Mouse (Mus musculus) gastrocnemius, postnatal 25 days (tissue): ENCODE results near the gene Nek9. TPM values are rescaled to one million over a fixed set of nuclear protein-coding genes. Genes with fewer than 3 reads are reported as not detected.
A peak's percentile ranks its signal among the peaks of the same experiment; 100 is the strongest.

ENCODE experiments used
- DNase-seq: peaks from one replicate; pipeline ENCODE4 v3.0.0; 2022
- long read RNA-seq, 2 experiments: library from polyadenylated mRNA; stranded (forward); transcript quantifications; one replicate each; pipeline ENCODE4 v2.0.0; 2021
- total RNA-seq, 2 experiments: library from RNA; stranded (reverse); gene quantifications; 1 replicate in 1 of 2; 2 replicates in 1 of 2; pipeline ENCODE4 v1.2.3; 2021

Nek9 gene
- total RNA-seq = 10 to 100 TPM; 76.8 to 83.5 TPM
- long read RNA-seq, experiment 1, partial matches to known transcripts = 7 of 18 reads
- long read RNA-seq, experiment 1, other reads (novel, unspliced or antisense) = 11 of 18 reads
- long read RNA-seq, experiment 2, full-length matches to known transcripts = 4 of 24 reads
- long read RNA-seq, experiment 2, partial matches to known transcripts = 6 of 24 reads
- long read RNA-seq, experiment 2, other reads (novel, unspliced or antisense) = 14 of 24 reads

DNA sequence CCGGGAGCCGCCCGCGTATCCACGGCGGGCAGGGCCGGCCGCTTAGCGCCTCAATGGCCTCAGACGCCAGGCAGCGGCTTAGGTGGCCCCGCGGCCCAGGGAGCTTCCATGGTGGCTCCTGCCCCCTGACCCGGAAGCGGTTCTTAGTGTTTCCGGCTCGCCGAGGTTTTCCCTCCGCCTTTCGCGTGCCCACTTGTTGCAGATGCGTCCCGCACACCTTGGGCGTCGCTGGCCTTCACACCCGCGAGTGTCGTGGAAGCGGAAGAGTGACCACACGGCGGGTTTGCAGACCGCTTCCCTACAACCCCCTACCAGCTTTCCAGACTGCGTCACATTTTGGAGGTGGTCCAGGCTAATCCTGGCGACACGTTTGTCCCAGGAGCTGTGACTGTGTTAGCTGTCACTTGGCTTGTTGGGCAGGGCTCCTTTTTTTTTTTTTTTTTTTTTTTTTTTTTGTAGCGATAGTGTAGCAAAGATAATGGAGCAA lies at the start of gene Nek9:
Gene Nek9 (minus strand): TSS at position 120 of the 487 bp plus-strand sequence.
- peak; percentile 88 for DNase-seq

DNA sequence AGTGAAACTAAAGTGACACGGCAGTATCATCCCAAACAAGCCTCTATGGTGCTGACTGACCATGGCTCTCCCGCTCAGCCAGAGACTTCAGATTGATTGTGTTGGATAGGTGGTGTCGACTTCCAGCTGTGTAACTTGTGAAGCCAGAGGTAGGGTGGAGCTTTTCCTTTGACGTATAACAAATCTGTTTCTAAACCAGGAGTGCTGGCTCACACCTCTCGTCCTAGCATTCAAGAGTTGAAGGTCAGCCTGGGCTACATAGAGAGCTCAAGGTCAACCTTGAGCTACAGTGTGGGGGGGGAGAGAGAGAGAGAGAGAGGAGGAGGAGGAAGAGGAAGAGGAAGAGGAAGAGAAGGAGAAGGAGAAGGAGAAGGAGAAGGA lies 46.8 kb upstream of the Nek9 start:
- DNase-seq = no peak

DNA sequence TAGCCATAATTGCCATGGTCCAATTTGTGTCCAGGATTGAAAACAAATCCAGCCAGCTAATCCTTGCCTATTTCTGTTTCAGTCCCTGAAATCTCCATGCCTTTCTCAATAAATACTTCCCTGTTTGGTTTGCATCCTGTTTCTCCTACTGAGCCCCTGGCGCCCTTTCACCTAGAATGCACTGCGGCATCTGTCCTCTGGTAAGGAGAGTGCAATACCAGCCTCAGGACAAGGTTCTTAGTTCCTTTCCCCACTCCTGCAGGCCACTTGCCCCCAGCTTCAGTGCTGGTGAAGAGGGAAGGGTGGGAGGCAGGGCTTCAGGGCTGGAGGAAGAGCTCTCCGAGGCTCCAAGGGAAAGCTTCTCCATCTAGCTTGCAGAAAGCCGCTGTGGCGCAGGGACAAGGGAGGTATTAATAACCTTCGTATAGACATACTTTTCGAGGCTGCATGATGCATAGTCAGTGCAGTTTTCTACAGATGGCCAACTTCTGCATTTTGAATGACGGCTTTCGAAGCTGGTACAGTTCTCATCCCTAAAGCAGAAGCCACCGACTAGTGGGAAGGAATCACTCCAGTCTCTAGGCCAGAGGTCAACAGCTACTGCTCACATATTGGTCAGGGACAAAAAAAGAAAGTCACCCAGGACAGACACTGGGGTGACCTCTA lies 46.3 kb upstream of the Nek9 start:
- no peak for DNase-seq

DNA sequence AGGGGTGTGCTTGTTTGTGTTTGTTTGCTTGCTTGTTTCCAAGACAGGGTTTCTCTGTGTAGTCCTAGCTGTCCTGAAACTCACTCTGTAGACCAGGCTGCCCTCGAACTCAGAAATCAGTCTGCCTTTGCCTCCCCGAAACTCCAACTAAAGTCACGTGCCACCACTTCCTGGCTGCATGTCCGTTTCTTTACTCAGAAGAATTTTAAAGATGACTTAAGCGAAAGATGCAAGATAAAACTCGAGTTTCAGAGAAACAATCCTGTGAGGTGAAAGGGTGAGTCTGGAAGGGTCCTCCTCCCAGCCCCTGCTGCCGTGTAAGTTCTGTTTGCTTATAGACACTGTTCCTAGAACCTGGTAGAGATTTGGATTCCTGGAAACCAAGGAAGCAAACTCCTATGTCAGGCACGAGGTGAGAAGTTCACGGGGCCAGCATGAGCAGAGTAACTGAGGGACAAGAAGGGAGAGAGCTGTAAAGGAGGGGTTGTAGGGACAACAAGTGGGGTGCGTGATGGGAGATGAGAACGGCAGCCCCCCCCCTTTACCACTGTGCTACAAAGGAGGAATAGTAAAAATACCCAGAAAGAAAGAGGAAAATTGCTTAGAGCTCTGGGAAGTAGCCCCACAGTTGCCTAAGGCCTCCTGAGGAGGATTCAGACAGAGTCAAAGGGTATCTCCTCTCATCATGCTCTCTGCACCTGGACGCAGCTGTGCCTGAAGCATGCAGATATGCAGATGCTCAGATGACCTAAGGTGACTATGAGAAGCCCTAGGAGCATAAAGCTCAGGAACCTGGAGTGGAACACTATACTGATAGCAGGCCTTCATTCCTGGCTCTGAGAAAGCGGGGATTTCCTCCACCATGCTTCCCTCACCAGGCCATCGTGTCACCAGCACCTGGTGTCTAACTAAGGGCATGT lies 43.9 kb upstream of the Nek9 start:
- DNase-seq = no peak

DNA sequence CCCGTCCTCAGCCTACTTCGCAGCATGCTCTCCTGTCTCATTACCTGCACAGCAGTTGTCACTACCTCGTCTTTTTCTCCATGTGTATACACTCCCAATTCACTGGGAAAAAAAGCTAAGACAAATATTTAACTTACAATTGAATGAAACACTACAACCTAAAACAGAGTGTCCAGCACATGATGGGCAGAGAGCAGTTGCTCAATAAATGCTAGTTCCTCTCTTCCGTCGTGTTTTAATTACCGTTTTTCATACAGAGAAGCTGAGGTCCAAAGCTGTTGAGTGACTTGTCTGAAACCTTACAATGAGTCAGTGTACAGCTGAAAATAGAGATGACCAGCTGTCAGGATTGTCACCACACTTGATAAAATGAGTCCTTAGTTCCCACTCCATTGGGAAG lies 42.4 kb upstream of the Nek9 start:
- DNase-seq = no peak

DNA sequence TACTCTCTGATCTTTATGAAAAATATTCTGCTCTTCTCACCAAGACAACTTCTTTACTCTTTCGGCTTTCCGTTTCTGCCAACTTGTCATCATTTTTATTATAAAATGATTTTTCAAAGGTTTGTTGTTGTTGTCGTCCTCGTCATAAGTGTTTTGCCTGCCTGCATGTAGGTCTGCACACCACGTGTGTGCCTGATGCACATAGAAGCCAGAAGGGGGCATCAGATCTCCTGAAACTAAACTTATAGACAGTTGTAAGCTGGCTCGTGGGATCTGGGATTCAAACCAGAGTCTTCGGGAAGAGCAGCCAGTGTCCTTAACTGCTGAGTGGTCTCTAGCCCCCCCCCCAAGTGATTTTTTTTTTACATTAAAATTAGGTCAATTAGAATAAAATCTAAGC lies 41.8 kb upstream of the Nek9 start:
- DNase-seq = no peak

DNA sequence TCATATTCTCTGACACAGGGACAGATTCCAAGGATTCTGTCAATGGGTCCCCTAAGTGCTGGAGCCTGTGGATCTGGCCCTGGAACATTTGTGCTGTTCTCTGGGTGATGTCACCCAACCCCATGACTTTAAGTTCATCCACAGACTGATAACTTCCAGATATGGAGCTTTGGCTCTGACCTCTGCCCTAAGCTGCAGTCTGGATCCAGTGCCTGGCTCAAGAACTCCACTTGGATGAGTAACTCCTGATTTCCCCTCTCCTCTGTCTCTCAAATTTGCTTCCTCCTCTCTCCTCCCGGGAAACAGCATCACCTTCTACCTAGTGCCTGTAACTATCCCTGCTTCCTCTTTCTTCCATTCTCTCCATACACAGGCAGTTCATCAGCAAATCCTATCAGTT lies 41.1 kb upstream of the Nek9 start:
- peak; percentile 10 for DNase-seq

DNA sequence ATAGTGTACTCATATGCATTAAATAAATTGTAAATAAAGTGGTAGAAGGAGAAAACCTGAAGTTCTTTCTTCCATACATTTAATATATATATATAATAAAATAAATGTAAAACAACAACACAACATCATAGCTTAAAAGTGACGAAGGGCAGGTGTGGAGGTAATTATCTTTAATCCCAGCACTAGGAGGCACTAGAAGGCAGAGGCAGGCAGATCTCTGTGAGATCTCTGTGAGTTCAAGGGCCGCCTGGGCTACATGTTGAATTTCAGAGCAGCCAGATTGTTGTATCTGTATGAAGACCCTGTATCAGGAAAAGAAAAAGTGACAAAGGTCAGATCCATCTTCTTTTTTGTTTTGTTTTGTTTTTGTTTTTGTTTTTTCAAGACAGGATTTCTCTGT lies 39.1 kb upstream of the Nek9 start:
- DNase-seq = no peak

DNA sequence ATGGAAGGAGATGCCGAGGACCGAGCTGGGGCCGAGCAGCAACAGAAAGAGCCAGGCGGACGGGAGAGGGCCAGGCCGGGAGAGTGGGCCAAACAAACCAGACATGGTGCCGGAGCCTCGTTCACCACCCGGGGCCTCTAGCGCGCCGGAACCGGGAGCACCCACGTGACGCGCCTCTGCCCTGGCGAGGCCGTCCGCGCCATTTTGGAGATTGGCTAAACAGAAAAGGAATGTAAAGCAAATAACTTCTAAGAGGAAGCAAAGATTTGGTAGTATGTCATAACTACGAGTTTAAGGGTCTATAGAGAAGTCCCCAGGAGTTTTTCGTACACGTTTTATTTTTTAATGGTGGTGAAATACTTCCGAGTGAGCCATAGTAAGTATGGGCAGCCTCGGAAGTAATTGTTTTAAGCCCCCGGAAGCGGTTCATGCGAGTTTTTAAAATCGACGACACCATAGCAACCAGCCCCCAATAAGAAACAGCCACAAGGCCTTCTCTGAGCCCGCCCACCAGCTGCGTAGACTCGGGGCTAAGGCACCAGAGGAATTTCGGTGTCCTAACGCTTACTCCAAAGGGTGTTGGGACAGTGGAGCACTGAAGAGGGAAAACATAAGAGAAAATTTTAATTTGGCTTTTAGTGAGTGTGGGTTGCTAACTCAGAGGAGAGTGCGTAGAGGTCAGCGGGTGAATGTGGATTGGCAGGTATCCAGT lies 35.6 kb upstream of the Nek9 start, which contains the start of gene Tmed10:
Gene Tmed10 (minus strand): TSS at position 287 of the 712 bp plus-strand sequence.
- peak; percentile 90 for DNase-seq

DNA sequence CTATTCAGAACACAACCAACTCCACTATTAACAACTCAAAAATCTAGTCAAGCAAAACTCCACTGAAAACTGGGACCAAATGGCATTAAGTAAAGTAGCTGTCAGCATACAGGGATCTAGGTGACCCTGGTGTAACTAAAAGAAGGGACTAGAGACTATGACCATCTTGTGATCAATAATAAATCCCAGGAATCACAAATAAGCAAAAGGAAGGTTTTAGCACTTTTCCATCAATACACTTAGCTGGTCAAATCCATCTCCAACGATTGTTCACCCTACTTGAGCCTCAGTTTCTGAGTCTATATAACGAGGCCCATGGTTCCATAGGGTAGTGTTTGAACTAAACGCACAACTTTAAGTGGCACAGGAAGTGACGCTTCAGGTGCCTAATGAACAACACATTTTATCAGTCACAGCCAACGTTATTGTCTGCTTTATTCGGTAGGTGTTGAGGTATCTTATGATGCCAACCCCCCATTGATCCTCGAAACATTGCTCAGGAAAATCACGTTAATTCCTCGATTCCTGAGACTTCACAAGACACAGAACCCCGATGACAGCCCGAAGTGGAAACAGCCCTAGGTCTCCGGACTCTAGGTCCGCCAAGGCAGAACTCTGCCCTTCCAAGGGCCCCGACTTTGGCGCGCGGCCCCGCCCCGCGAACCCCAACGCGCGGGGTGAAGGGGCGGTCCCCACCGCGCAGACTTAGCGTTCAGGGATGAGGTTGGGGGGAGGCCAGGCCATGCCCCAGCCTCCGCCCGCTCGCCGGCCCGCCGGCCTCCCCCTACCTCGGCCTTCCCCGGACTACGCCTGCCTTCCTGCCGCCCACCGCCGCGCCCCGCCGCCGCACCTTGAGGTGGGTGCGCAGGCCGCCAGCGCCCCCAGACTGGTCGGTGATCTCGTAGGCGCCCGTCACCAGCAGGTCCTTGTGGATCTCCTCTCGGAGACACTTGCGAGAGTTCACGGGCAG lies 34.7 kb upstream of the Nek9 start:
- DNase-seq = peak; percentile 78

DNA sequence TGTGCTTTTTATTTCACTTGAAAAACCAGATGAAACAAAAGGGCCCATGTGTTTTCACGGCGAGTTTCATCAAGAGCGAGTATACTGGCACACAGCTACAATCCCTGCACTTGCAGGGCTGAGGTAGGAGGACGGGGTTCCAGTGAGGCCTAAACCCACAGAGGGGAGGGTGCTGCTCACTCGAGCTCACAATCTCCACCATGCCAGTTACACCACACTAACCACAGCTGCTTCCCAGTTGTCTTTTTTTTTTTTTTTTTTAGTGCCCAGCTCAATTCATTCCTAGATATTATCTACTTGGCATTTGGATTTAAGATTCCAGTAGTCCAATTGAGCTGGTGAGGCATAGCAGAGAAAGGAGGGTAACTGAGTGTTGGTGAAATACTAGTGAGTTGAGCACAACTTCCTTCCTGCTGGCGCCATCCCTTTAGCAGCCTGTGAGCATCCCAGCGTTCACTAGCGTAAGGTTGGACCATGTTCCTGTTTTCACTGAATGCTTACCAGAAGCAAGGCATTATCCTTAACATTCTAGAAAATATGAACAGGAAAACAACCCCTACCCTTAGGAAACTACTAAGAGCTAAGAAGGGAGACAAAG lies 33.0 kb upstream of the Nek9 start:
- no peak for DNase-seq

DNA sequence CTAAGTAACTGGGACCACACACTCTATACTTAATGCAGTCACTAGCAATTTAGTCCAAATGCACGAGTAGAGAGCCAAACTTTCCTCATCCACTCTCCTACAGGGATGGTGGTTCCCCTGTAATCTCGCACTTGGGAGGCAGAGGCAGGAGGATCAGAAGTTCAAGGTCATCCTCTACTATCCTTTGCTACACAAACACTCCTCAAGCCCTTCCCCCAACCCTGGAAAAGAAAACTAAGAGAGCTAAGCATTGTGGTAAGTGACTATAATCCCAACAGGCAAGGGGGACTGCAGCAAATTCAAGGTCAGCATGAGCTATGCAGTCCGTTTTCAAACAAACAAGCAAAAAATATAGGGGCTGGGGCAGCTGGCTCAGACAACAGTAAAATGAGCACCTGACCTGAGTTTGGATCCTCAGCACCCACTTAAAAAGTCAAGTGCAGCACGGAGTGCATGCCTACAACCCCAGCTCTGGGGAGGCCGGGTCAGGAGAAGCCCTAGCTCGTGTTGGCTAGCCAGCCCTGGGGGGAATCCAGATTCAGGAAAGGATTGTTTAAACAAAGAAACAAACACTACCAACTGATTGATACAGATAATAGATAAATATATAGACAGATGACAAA lies 29.4 kb upstream of the Nek9 start:
- DNase-seq = no peak

DNA sequence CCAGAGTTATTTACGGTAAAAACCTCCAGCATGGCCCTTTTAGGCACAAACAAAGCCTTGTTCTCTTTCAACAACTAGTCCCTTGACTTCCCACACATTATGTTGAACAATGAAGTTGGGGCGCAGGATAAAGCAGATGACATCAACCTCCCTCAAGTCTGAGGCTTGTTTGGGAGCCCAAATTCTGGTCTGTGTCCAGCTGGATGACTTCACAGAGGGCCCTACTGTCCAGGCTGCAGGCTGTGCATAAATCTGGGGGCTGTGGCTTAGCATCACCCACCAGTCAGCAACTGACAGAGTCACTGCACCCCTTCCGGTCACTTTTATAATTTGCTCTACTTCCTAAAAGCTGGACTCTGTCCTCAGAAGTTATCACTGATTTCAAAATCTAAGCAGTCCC lies 27.1 kb upstream of the Nek9 start:
- no peak for DNase-seq

DNA sequence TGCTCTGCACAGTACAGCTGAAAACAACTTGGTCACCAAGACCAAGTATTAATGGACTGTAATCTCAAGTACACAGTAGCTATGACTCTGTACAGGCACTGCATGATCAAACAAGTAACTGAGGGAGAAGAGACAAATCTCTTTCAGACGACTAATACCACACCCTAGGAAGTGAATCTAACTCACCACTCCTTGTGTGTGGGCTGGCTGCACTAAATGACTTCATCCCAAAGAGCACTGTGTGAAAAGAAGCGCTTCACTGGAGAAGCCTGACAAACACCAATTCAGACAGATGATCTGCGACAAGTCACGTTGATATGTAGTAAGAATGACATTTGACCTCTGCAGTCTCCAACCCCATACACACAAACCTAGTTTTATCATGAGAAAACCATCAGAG lies 23.3 kb upstream of the Nek9 start:
- no peak for DNase-seq

DNA sequence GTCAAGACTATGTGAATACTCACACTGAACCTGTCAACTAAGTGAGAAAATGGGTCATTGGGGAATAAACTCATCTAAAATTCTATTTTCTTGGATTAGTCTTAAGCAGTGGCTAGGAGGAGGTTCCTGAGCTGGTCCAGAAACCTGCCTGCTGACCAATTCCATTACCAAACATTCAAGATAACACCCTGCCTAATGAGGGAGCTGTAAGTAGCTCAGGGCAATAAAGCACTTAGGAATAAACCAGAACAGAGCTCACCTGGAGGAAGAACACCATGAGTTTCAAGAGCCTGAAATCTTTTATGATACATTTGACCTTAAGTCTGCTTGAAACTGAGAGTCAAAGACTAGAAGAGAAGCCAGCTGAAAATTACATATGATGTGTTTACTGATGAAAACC lies 22.4 kb upstream of the Nek9 start:
- DNase-seq = no peak

DNA sequence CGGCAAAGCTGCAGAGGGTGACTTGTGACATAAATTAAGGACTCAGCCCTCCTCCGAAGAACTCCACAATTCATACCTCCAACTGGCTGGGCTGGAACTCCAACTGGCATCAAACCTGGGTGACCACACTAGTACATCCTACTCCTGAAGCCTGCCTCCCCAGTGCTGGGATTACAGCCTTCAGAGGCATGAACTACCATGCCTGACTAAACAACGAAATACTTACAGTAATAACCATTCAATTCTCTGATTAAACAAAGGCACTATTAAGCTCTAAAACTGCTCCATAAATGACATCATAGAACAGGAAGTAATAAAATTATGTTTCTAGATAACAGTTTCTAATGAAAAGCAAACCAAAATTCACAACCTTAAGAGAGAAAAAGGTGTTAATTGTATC lies 22.0 kb upstream of the Nek9 start:
- DNase-seq = no peak

DNA sequence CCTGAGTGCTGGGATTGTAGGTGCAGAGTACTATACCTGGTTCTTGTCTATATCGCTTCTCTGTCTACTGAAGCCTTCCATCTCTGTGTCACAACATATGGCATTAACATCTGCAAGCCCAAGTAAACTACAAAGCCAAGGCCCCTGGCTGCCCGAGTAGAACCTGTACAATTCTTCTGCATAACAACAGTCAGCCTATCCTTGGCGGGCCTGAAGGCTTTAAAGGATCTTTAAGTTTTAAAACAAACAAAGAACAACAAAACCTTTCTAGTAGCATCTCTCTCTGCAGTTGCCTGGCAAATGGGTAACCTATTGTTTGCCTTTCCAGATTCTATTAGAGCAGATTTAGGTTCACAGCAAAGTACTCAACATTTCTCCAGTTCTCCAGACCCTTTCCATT lies 14.9 kb upstream of the Nek9 start:
- no peak for DNase-seq

DNA sequence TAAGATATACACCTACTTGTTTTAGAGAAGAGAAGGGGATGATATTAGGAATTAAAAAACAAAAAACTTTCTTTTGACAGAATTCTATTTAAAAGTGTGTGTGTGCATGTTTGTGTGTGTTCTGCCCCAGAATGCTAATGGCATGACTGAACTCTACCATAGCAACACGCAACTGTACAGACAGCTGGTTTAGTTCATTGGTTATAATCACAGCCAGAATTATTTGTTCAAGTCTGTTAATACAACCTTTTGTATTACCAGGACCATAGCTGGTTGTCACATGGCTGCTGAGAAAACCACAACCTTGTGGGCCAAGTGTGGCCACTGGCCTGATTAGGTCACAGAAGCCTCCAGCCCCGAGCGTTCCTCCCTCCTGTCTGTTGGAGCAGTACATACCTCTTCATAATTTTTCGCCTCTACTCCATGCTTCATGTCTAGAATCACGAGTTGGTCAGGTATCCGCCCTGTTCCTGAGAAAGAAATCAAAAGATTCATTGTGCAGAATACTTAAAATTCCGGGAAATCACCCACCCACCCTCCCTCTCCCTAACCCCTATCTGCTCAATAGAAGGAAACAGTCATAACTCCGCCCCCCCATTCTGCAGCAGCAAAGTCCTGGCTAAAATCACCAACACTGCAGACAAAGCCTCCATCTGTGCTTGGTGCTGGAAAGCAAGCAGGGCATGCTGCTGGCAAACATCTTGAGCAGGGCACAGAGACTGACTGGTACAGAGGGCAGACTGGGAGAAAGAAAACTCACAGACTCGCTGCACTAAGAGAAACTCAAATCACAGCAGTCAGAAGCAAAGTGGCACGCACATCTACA lies 11.5 kb upstream of the Nek9 start:
- peak; percentile 11 for DNase-seq

DNA sequence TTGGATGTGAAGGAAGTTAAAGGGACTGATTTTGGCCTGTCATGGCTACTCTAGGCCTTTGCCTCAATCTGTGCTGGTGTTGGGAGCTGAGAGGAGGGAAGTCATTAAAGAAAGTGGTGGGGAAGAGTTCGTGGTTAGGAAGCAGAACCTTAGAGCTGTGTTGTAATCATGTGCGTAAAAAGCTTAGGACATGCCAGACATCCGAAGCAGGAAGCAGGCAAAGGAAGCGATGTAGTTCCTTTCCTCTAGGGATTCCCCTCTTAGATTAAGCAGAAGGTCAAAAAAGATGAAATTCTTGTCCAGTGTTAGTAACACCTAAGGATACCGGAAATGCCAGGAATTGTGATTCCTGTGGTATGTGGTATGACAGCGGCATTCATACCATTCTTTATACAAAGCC lies 9.2 kb upstream of the Nek9 start:
- no peak for DNase-seq
